Mouse (Mus musculus): ENCODE results near the gene Nadk.

GRCm38 (mm10) chr4:155630267-155630666 lies 68.1 kb downstream of the Nadk start:
- no peak for TF ChIP-seq CTCF (IDR thresholded peaks at IDR 0.05)
- TF ChIP-seq POLR2A (IDR thresholded peaks at IDR 0.05; ENCODE audit: insufficient read depth, low read depth, low read length) = no peak
